Mouse (Mus musculus) cerebellum, adult 8-10 months (tissue): ENCODE measurements at regions not wholly inside any gene's neighbourhood (a gene's known extent, or its start where the extent isn't known, plus 50 kb on each side); places are given as distances from the start of the nearest gene placed in this dataset.

Experiments used
- DNase-seq: peaks from one replicate; pipeline ENCODE4 v3.0.0; 2022

DNA sequence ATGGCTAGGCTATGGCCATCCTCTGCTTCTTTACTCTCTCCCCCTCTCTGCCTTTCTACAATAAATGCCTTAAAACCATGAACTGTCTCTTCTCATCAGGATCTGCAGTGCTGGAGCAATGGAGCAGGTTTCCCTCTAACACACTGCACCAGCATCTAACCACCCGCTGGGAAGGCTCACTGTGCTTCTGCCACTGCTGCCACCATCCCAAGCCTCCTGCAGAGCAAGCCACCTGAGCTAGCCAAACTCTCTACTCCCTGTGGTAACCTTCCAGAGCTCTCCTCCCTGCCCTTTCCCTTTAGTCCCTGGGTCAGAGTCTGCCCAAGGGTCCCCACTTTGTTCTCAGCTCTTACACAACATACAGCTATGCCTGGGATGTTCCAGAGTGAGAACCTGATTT, 107.3 kb upstream of the 4933402E13Rik start:
- DNase-seq, result peak; percentile 30

DNA sequence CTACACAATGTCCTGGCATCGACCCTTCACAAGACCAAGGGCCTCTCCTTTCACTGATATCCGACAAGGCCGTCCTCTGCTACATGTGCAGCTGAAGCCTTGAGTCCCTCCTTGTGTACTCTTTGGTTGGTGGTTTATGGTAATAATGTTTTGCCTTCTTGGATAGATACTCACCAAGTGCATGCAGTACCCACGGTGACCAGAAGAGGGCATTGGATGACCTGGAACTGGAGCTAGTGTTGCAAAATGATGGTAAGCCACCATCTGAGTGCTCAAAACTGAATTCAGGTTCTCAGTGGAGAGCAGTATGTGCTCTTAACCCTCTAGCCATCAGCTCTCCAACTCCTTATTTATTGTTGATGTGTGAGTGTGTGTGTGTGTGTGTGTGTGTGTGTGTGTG, 103.2 kb upstream of the 4933402E13Rik start:
- peak; percentile 2 for DNase-seq
